Mouse (Mus musculus) liver, embryonic 11.5 days (tissue): ENCODE data around the gene Tgfbi. TPM values are rescaled to one million over a fixed set of nuclear protein-coding genes. Genes with fewer than 3 reads are reported as not detected.

Source experiments
- ATAC-seq: fragments of 200-750 bp; cut with Nextera tagmentation; replicated peaks from 2 replicates; pipeline ENCODE4 v1.8.0; 2017; ENCODE audit warnings: moderate number of reproducible peaks, mild to moderate bottlenecking, moderate TSS enrichment, moderate library complexity; ENCODE audit not compliant: low FRiP score
- DNase-seq: peaks from one replicate; pipeline ENCODE4 v3.0.0-alpha.2; 2017; ENCODE audit warnings: low spot score
- H3K27ac ChIP-seq: fragments of 300-500 bp; sonication (generic); 2 replicates; pipeline ENCODE4 v1.5.1; 2014; ENCODE audit warnings: mild to moderate bottlenecking, low read depth, low read length, control low read depth
- H3K27me3 ChIP-seq: fragments of 300-500 bp; sonication (generic); replicated peaks from 2 replicates; pipeline ENCODE4 v1.6.1; 2014; ENCODE audit warnings: low read length, mixed read lengths; ENCODE audit not compliant: control insufficient read depth, insufficient read depth
- H3K36me3 ChIP-seq: fragments of 300-500 bp; sonication (generic); 2 replicates; pipeline ENCODE4 v1.6.1; 2014; ENCODE audit warnings: mild to moderate bottlenecking, low read length, moderate library complexity, mixed read lengths; ENCODE audit not compliant: control insufficient read depth, insufficient read depth
- H3K4me1 ChIP-seq: fragments of 300-500 bp; sonication (generic); replicated peaks from 2 replicates; pipeline ENCODE4 v1.6.1; 2014; ENCODE audit warnings: low read length, mixed read lengths; ENCODE audit not compliant: control insufficient read depth, insufficient read depth
- H3K4me2 ChIP-seq: fragments of 300-500 bp; sonication (generic); 2 replicates; pipeline ENCODE4 v1.6.1; 2014; ENCODE audit warnings: mild to moderate bottlenecking, control low read depth, moderate library complexity
- H3K4me3 ChIP-seq: fragments of 300-500 bp; sonication (generic); 2 replicates; pipeline ENCODE4 v1.5.1; 2014; ENCODE audit warnings: low read depth, low read length, control low read depth
- H3K9ac ChIP-seq: fragments of 300-500 bp; sonication (generic); 2 replicates; pipeline ENCODE4 v1.6.1; 2014; ENCODE audit warnings: low read depth, low read length, control low read depth
- H3K9me3 ChIP-seq: fragments of 300-500 bp; sonication (generic); 2 replicates; pipeline ENCODE4 v1.6.1; 2016; ENCODE audit warnings: low read length, inconsistent platforms, mixed read lengths; ENCODE audit not compliant: control insufficient read depth
- WGBS: fragments of 180-500 bp; shearing (Covaris S2); extraction: QIAGEN DNeasy Blood & Tissue Kit; methylation state at CpG from one replicate; pipeline ENCODE4 v1.1.7; 2014; 5-methylcytosine and 5-hydroxymethylcytosine counted together
- polyA plus RNA-seq: library from polyadenylated mRNA; unstranded; fragments of >200 nt; fragmentation: Nextera tagmentation; extraction: Ambion mirVana; gene quantifications from 2 replicates; pipeline ENCODE4 v1.2.1, GENCODE M21; 2014

The Tgfbi gene
- polyA plus RNA-seq, 1 experiment from 2014 or later: 27.6 TPM

GRCm38 (mm10) chr13:56578097-56578496 lies 31.2 kb upstream of the Tgfbi start:
- no peak overlapping the region for H3K4me2 ChIP-seq
- H3K4me3 ChIP-seq: no peak overlapping the region
- H3K9me3 ChIP-seq: no peaks in the 10 kb centered on the region
- 57% methylated on average over 5 of the region's 5 CpGs for WGBS
- H3K36me3 ChIP-seq: no peaks in the 10 kb centered on the region
- H3K27ac ChIP-seq: no peak overlapping the region
- no peak overlapping the region for H3K9ac ChIP-seq
- H3K27me3 ChIP-seq: no peaks in the 10 kb centered on the region
- no peak for ATAC-seq
- no peak for DNase-seq
- peaks cover 2% of the 10 kb centered on the region; the same call in 1 of the 2 replicates for H3K4me1 ChIP-seq

GRCm38 (mm10) chr13:56580450-56580849 lies 28.9 kb upstream of the Tgfbi start:
- no peak overlapping the region for H3K27ac ChIP-seq
- WGBS: 86% methylated on average over 5 of the region's 5 CpGs

DNA sequence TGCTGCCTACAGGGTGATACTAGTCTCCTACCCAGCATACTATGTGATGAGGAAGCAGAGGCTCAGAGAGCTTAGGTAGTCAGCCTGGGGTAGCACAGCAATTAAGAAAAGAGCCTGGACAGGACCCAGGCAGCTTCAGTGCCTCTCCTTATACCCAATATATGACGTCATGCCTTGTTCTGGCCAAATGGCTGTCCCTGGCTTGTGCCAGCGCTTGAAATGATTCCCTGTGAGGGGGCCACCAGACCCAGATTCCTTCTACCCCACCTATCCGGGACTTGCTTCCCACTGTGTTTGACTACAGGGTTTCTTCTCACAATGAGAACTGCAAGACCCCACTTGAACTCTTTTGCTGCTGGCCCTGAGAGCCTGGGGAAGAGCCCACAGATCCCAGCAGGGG lies 27.8 kb upstream of the Tgfbi start:
- H3K9ac ChIP-seq: no peak overlapping the region
- H3K9me3 ChIP-seq: no peaks in the 10 kb centered on the region
- H3K27ac ChIP-seq: peak overlapping the region; percentile 59; the same call in 1 of the 2 replicates
- no peak overlapping the region for H3K4me2 ChIP-seq
- 0 out of 2 replicates have a peak, but pooled peaks cover 2% of the 10 kb centered on the region for H3K4me1 ChIP-seq
- DNase-seq (no peak), ATAC-seq (no peak)
- H3K4me3 ChIP-seq: no peak overlapping the region
- no peaks in the 10 kb centered on the region for H3K36me3 ChIP-seq
- WGBS: 27% methylated on average over 3 of the region's 3 CpGs
- no peaks in the 10 kb centered on the region for H3K27me3 ChIP-seq

More at GRCm38 (mm10) chr13:56580450-56580849, 28.9 kb upstream of the Tgfbi start:
- H3K4me1 ChIP-seq: peaks cover 2% of the 10 kb centered on the region; the same call in 1 of the 2 replicates
- no peaks in the 10 kb centered on the region for H3K9me3 ChIP-seq
- ATAC-seq (no peak), DNase-seq (no peak)
- H3K4me2 ChIP-seq: no peak overlapping the region
- no peaks in the 10 kb centered on the region for H3K36me3 ChIP-seq
- H3K27me3 ChIP-seq: no peaks in the 10 kb centered on the region
- no peak overlapping the region for H3K4me3 ChIP-seq
- no peak overlapping the region for H3K9ac ChIP-seq

GRCm38 (mm10) chr13:56581961-56582434 lies 27.3 kb upstream of the Tgfbi start:
- Histone ChIP-seq H3K4me2 (peak overlapping the region; percentile 3; the same call in 1 of the 2 replicates), H3K4me1 (0 out of 2 replicates have a peak, but pooled peaks cover 2% of the 10 kb centered on the region), H3K27ac (no peak overlapping the region; the same call in 1 of the 2 replicates), H3K36me3 (no peaks in the 10 kb centered on the region), H3K9me3 (no peaks in the 10 kb centered on the region), H3K9ac (no peak overlapping the region), H3K4me3 (no peak overlapping the region), H3K27me3 (no peaks in the 10 kb centered on the region)
- WGBS: 13% methylated on average over 6 of the region's 6 CpGs
- peak; percentile 78 for ATAC-seq
- DNase-seq: peak; percentile 64

DNA sequence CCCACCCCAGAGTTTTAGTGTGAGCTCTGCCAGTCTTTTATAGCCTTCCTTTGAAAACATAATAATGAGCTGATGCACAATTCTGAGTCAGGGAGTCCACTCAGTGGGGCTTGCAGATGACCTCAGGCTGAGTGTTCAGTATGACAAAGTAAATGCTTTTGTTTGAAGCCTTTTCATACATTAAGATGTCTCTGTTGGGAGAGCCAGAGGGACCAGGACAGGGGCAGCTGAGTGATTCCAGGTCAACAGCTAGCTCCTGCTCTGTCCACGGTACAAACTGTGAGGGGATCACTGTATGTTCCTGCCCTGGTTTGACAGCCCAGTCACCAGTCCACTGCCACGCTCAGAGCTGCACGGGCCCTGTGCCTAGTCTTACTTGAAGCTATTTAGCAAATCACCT lies 26.6 kb upstream of the Tgfbi start:
- Histone ChIP-seq H3K4me3 (no peak overlapping the region), H3K4me1 (0 out of 2 replicates have a peak, but pooled peaks cover 2% of the 10 kb centered on the region), H3K9me3 (no peaks in the 10 kb centered on the region), H3K27me3 (no peaks in the 10 kb centered on the region), H3K4me2 (no peak overlapping the region), H3K27ac (no peak overlapping the region), H3K36me3 (no peaks in the 10 kb centered on the region), H3K9ac (no peak overlapping the region)
- 48% methylated on average over 3 of the region's 3 CpGs for WGBS
- ATAC-seq (no peak), DNase-seq (no peak)

DNA sequence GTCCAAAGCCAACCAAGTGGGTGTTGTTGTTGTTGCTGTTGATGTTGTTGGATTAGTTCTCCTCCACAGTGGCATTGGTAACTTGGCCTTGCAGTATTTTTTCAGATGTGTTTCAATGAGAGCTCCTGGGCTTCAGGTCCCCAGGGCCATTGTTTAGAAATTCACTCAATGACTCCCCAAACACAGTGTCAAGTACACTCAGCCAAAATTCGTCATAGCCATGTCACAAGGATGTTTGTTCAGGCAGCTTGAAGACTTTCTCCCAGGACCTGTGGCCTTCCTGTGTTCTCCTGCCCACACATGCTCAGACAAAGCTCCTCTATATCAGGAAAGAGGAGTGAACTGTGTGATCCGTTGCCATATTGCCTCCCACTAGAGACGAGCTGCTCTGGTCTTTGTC lies 23.3 kb upstream of the Tgfbi start:
- DNase-seq (no peak), ATAC-seq (no peak)
- Histone ChIP-seq H3K4me3 (no peak overlapping the region), H3K36me3 (no peaks in the 10 kb centered on the region), H3K27ac (no peak overlapping the region), H3K27me3 (no peaks in the 10 kb centered on the region), H3K9ac (no peak overlapping the region), H3K4me2 (no peak overlapping the region), H3K9me3 (no peaks in the 10 kb centered on the region), H3K4me1 (peaks cover 7% of the 10 kb centered on the region)
- 64% methylated on average over 3 of the region's 3 CpGs for WGBS

- no peak overlapping the region for H3K27ac ChIP-seq
- no peaks in the 10 kb centered on the region for H3K36me3 ChIP-seq
- ATAC-seq: no peak
- no peak overlapping the region for H3K4me3 ChIP-seq
- no peak overlapping the region for H3K4me2 ChIP-seq
- no peak overlapping the region for H3K9ac ChIP-seq
- no peaks in the 10 kb centered on the region for H3K9me3 ChIP-seq
- H3K27me3 ChIP-seq: no peaks in the 10 kb centered on the region
- peaks cover 5% of the 10 kb centered on the region for H3K4me1 ChIP-seq
- DNase-seq: no peak
- 62% methylated on average over 14 of the region's 14 CpGs for WGBS
Measured at GRCm38 (mm10) chr13:56588454-56589117, 20.7 kb upstream of the Tgfbi start.

DNA sequence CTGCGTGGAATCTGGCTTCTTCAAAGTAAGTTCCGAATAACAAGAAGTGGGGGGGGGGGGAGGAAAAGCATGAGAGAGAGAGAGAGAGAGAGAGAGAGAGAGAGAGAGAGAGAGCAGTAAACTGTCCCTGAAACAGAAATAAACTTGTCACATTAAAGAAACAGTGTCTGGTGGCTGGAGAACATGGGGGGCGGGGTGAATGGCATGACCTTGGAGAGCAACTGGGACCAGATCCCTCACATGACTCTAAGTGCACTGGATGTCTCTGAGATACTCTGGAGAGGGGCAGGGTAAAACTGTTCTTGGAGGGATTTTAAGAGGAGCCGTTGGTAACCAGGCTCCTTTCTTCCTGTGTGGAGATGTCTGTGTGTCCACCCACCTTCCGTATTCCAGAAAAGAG lies 19.1 kb upstream of the Tgfbi start:
- Histone ChIP-seq H3K27me3 (no peaks in the 10 kb centered on the region), H3K9ac (no peak overlapping the region), H3K4me3 (no peak overlapping the region), H3K9me3 (no peaks in the 10 kb centered on the region), H3K27ac (no peak overlapping the region), H3K36me3 (no peaks in the 10 kb centered on the region), H3K4me2 (no peak overlapping the region), H3K4me1 (peaks cover 5% of the 10 kb centered on the region)
- no peak for DNase-seq
- WGBS: 86% methylated on average over 5 of the region's 5 CpGs
- no peak for ATAC-seq

GRCm38 (mm10) chr13:56591191-56591590 lies 18.1 kb upstream of the Tgfbi start:
- Histone ChIP-seq H3K9ac (no peak overlapping the region), H3K27ac (no peak overlapping the region), H3K36me3 (no peaks in the 10 kb centered on the region), H3K9me3 (no peaks in the 10 kb centered on the region), H3K4me2 (no peak overlapping the region), H3K4me3 (no peak overlapping the region), H3K4me1 (peaks cover 5% of the 10 kb centered on the region), H3K27me3 (no peaks in the 10 kb centered on the region)
- ATAC-seq (no peak), DNase-seq (no peak)
- 89% methylated on average over 8 of the region's 8 CpGs for WGBS
